Comparison of ENCODE assay signal across 8 mouse cellular contexts in genomic region chr9:77427292-77428114, GRCm38 (mm10).
DNase-seq lines count a peak whose midpoint lies in the region; ATAC-seq and TF ChIP-seq lines count a peak whose summit lies in the region.

No protein-coding gene starts in this region.

- H3K4me2 ChIP-seq in embryonic facial prominence, embryonic 13.5 days = peak overlapping the region; percentile 55
- H3K4me2 ChIP-seq in heart, embryonic 14.5 days (ENCODE audit: low read length) = peak overlapping the region; percentile 53
- peak overlapping the region; percentile 48 for H3K4me2 ChIP-seq in kidney, postnatal 0 days (ENCODE audit: low read length)

- peaks cover 9% of the 10 kb centered on the region for H3K36me3 ChIP-seq in embryonic facial prominence, embryonic 13.5 days
- peaks cover 20% of the 10 kb centered on the region for H3K36me3 ChIP-seq in heart, embryonic 14.5 days (ENCODE audit: control insufficient read depth, insufficient read depth, low read length)
- peaks cover 3% of the 10 kb centered on the region; the same call in 1 of the 2 replicates for H3K36me3 ChIP-seq in kidney, postnatal 0 days (ENCODE audit: insufficient read depth, low read length)

- H3K9me3 ChIP-seq in embryonic facial prominence, embryonic 13.5 days = no peaks in the 10 kb centered on the region
- H3K9me3 ChIP-seq in heart, embryonic 14.5 days (ENCODE audit: control insufficient read depth, low read length) = no peaks in the 10 kb centered on the region
- no peaks in the 10 kb centered on the region for H3K9me3 ChIP-seq in kidney, postnatal 0 days (replicated peaks; ENCODE audit: low read length)

- peaks cover 42% of the 10 kb centered on the region for H3K4me1 ChIP-seq in embryonic facial prominence, embryonic 13.5 days
- peaks cover 30 to 32% of the 10 kb centered on the region in 2 experiments for H3K4me1 ChIP-seq in heart, embryonic 14.5 days (ENCODE audit: control insufficient read depth in 2 of 2, insufficient read depth in 2 of 2, low read length in 2 of 2)
- H3K4me1 ChIP-seq in kidney, postnatal 0 days (replicated peaks; ENCODE audit: insufficient read depth, low read length) = peaks cover 14% of the 10 kb centered on the region; the same call in 1 of the 2 replicates

- H3K27ac ChIP-seq in embryonic facial prominence, embryonic 13.5 days = peak overlapping the region; percentile 73
- H3K27ac ChIP-seq in heart, embryonic 14.5 days (replicated peaks in 1 of 2; ENCODE audit: control insufficient read depth in 1 of 2, insufficient read depth in 1 of 2, low read depth in 2 of 2, low read length in 2 of 2) = peak overlapping the region; percentile 87 to 90
- peak overlapping the region; percentile 26; the same call in 1 of the 2 replicates for H3K27ac ChIP-seq in kidney, postnatal 0 days

- DNase-seq in adrenal gland, postnatal 10 days = peak; percentile 73
- peak; percentile 93 for DNase-seq in kidney, postnatal 0 days (ENCODE audit: low spot score)
- peak; percentile 65 for DNase-seq in lung, postnatal 25 days (ENCODE audit: low spot score)
- DNase-seq in skeletal muscle tissue, adult 2 months (ENCODE audit: low read depth, low spot score) = peak; percentile 69
- no peak for DNase-seq in thymus, postnatal 25 days
- no peak for DNase-seq in layer of hippocampus, postnatal 10 days (ENCODE audit: low spot score in 2 of 2)

- peak overlapping the region; percentile 22; the same call in 1 of the 2 replicates for H3K4me3 ChIP-seq in embryonic facial prominence, embryonic 13.5 days
- H3K4me3 ChIP-seq in heart, embryonic 14.5 days (ENCODE audit: control insufficient read depth in 1 of 2, insufficient read depth in 1 of 2, low read depth in 1 of 2, low read length in 2 of 2) = peak overlapping the region in 1 of 2 experiments; percentile 14; a peak in 1 of 4 replicates
- H3K4me3 ChIP-seq in kidney, postnatal 0 days (replicated peaks; ENCODE audit: low read depth, low read length) = peak overlapping the region; percentile 13; the same call in 1 of the 2 replicates

- H3K27me3 ChIP-seq in embryonic facial prominence, embryonic 13.5 days = no peaks in the 10 kb centered on the region
- no peaks in the 10 kb centered on the region for H3K27me3 ChIP-seq in heart, embryonic 14.5 days (ENCODE audit: control insufficient read depth, insufficient read depth, low read length)
- no peaks in the 10 kb centered on the region for H3K27me3 ChIP-seq in kidney, postnatal 0 days (ENCODE audit: insufficient read depth, low read length)

- peak; percentile 67 for ATAC-seq in embryonic facial prominence, embryonic 13.5 days (ENCODE audit: insufficient number of reproducible peaks, insufficient read depth, low FRiP score, low TSS enrichment, low read depth)
- peak; percentile 76 for ATAC-seq in heart, embryonic 14.5 days (ENCODE audit: insufficient number of reproducible peaks, insufficient read depth, low FRiP score, low read depth)
- peak; percentile 89 for ATAC-seq in kidney, postnatal 0 days (replicated peaks; ENCODE audit: low FRiP score, low read depth)

- no peak for TF ChIP-seq CTCF in kidney, postnatal 0 days (IDR thresholded peaks at IDR 0.05; ENCODE audit: low read depth)

- peak overlapping the region; percentile 55 for H3K9ac ChIP-seq in embryonic facial prominence, embryonic 13.5 days
- peak overlapping the region; percentile 46 for H3K9ac ChIP-seq in heart, embryonic 14.5 days (ENCODE audit: low read length)
- no peak overlapping the region for H3K9ac ChIP-seq in kidney, postnatal 0 days (ENCODE audit: low read depth, low read length)

- WGBS in embryonic facial prominence, embryonic 13.5 days = 15% methylated on average over 23 of the region's 23 CpGs
- WGBS in heart, embryonic 14.5 days = 51% methylated on average over 23 of the region's 23 CpGs
- WGBS in kidney, postnatal 0 days = 8% methylated on average over 23 of the region's 23 CpGs

Comparison
In these comparisons a context has a peak if more than half of its experiments do, and no peak if none do; other contexts are left out.
1. DNase-seq: peak in adrenal gland, postnatal 10 days (single experiment), kidney, postnatal 0 days (single experiment), lung, postnatal 25 days (single experiment) and skeletal muscle tissue, adult 2 months (single experiment); none in thymus, postnatal 25 days (single experiment) and layer of hippocampus, postnatal 10 days (0 of 2).
2. H3K27ac ChIP-seq: peak in every context shown above with its lines; median percentile 88 in heart, embryonic 14.5 days; 73 in embryonic facial prominence, embryonic 13.5 days; 26 in kidney, postnatal 0 days.
3. Peak in every context shown above with its lines, with median percentiles within 50 percentile points of each other: ATAC-seq and H3K4me2 ChIP-seq.